Mouse (Mus musculus) liver, embryonic 11.5 days (tissue): Measurements from ENCODE around the gene Mbd3. TPM values are rescaled to one million over a fixed set of nuclear protein-coding genes. Genes with fewer than 3 reads are reported as not detected.

Experiments
- ATAC-seq: fragments of 200-750 bp; cut with Nextera tagmentation; replicated peaks from 2 replicates; pipeline ENCODE4 v1.8.0; 2017; ENCODE audit warnings: moderate number of reproducible peaks, mild to moderate bottlenecking, moderate TSS enrichment, moderate library complexity; ENCODE audit not compliant: low FRiP score
- DNase-seq: peaks from one replicate; pipeline ENCODE4 v3.0.0-alpha.2; 2017; ENCODE audit warnings: low spot score
- H3K27ac ChIP-seq: fragments of 300-500 bp; sonication (generic); 2 replicates; pipeline ENCODE4 v1.5.1; 2014; ENCODE audit warnings: mild to moderate bottlenecking, low read depth, low read length, control low read depth
- H3K27me3 ChIP-seq: fragments of 300-500 bp; sonication (generic); replicated peaks from 2 replicates; pipeline ENCODE4 v1.6.1; 2014; ENCODE audit warnings: low read length, mixed read lengths; ENCODE audit not compliant: control insufficient read depth, insufficient read depth
- H3K36me3 ChIP-seq: fragments of 300-500 bp; sonication (generic); 2 replicates; pipeline ENCODE4 v1.6.1; 2014; ENCODE audit warnings: mild to moderate bottlenecking, low read length, moderate library complexity, mixed read lengths; ENCODE audit not compliant: control insufficient read depth, insufficient read depth
- H3K4me1 ChIP-seq: fragments of 300-500 bp; sonication (generic); replicated peaks from 2 replicates; pipeline ENCODE4 v1.6.1; 2014; ENCODE audit warnings: low read length, mixed read lengths; ENCODE audit not compliant: control insufficient read depth, insufficient read depth
- H3K4me2 ChIP-seq: fragments of 300-500 bp; sonication (generic); 2 replicates; pipeline ENCODE4 v1.6.1; 2014; ENCODE audit warnings: mild to moderate bottlenecking, control low read depth, moderate library complexity
- H3K4me3 ChIP-seq: fragments of 300-500 bp; sonication (generic); 2 replicates; pipeline ENCODE4 v1.5.1; 2014; ENCODE audit warnings: low read depth, low read length, control low read depth
- H3K9ac ChIP-seq: fragments of 300-500 bp; sonication (generic); 2 replicates; pipeline ENCODE4 v1.6.1; 2014; ENCODE audit warnings: low read depth, low read length, control low read depth
- H3K9me3 ChIP-seq: fragments of 300-500 bp; sonication (generic); 2 replicates; pipeline ENCODE4 v1.6.1; 2016; ENCODE audit warnings: low read length, inconsistent platforms, mixed read lengths; ENCODE audit not compliant: control insufficient read depth
- WGBS: fragments of 180-500 bp; shearing (Covaris S2); extraction: QIAGEN DNeasy Blood & Tissue Kit; methylation state at CpG from one replicate; pipeline ENCODE4 v1.1.7; 2014; 5-methylcytosine and 5-hydroxymethylcytosine counted together
- polyA plus RNA-seq: library from polyadenylated mRNA; unstranded; fragments of >200 nt; fragmentation: Nextera tagmentation; extraction: Ambion mirVana; gene quantifications from 2 replicates; pipeline ENCODE4 v1.2.1, GENCODE M21; 2014

Gene Mbd3
- polyA plus RNA-seq, 1 experiment from 2014 or later: 175 TPM

DNA sequence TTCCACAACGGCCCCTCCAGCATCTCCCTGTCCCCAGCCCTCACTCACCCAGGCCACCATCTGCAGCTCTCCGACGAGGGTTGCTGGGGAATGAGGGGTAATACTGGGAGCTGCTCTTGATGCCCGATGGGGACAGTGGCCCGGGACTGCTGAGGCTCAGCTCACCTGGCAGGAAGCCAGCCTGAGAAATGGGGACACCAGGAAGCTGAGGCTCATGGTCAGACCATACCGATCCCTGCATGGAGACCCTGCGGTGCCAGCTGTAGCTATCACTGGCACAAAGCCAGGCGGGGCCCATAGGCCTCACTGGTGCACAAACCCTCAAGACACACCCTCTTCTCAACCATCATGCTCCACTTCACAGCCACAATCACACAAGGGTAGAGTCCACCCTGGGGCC lies 20.1 kb upstream of the Mbd3 start:
- H3K27ac ChIP-seq: no peak overlapping the region

DNA sequence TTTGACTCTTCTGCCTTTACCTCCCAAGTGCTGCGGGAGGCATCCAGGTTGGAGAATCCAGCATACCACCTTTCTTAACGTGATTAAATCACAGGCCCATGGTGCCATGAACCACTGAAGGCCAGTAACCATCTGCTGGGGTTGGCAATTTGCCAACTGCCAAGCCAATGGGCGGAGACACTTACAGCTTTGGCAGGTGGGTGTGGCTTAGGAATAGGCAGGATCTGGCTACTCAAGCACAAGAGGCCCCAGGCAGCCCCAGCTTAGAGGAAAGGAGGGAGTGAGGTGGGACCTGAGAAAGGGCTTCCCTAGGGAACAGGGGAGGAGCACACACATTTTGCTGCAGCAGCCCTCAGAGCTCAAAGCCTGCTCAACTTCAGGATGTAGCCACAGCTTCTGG lies 19.0 kb upstream of the Mbd3 start:
- WGBS: 84% methylated on average over 3 of the region's 3 CpGs
- H3K4me2 ChIP-seq: no peak overlapping the region
- peaks cover 70% of the 10 kb centered on the region for H3K36me3 ChIP-seq
- ATAC-seq: no peak
- no peaks in the 10 kb centered on the region for H3K27me3 ChIP-seq
- no peak overlapping the region for H3K4me3 ChIP-seq
- peaks cover 49% of the 10 kb centered on the region for H3K4me1 ChIP-seq
- H3K9me3 ChIP-seq: no peaks in the 10 kb centered on the region
- H3K27ac ChIP-seq: 0 out of 2 replicates have a peak overlapping the region, but pooled peaks have one; percentile 0
- no peak overlapping the region for H3K9ac ChIP-seq
- no peak for DNase-seq

More for the DNA sequence above, 20.1 kb upstream of the Mbd3 start:
- 91% methylated on average over 8 of the region's 8 CpGs for WGBS
- no peak for ATAC-seq
- no peaks in the 10 kb centered on the region for H3K27me3 ChIP-seq
- H3K9me3 ChIP-seq: no peaks in the 10 kb centered on the region
- peaks cover 59% of the 10 kb centered on the region for H3K36me3 ChIP-seq
- peaks cover 60% of the 10 kb centered on the region for H3K4me1 ChIP-seq
- H3K4me3 ChIP-seq: no peak overlapping the region
- no peak overlapping the region for H3K9ac ChIP-seq
- no peak for DNase-seq
- no peak overlapping the region for H3K4me2 ChIP-seq

DNA sequence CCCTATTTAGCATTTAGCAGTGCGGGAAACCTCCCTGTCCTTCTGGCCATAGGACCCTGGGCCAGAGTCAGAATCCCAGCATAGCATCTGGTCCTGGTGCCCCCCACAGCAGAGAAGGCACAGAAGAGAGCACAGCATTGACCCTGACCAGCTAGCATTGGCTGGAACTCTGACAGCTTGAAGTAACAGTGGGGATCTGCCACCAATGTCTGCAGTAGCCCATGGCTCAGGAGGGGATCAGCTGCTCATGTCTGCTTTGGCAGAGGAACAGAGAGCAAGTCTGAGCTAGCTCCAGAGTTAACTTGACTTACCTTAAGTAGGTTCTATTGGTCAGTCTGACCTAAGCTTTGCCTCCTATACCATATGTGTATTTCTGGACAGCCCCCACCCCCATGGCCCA lies 18.5 kb upstream of the Mbd3 start:
- WGBS: 81% methylated on average over 1 of the region's 1 CpGs
- Histone ChIP-seq H3K4me1 (peaks cover 44% of the 10 kb centered on the region), H3K27ac (no peak overlapping the region), H3K9ac (no peak overlapping the region), H3K27me3 (no peaks in the 10 kb centered on the region), H3K9me3 (no peaks in the 10 kb centered on the region), H3K4me2 (no peak overlapping the region; the same call in 1 of the 2 replicates), H3K4me3 (no peak overlapping the region), H3K36me3 (peaks cover 75% of the 10 kb centered on the region)
- ATAC-seq: no peak
- DNase-seq: no peak

DNA sequence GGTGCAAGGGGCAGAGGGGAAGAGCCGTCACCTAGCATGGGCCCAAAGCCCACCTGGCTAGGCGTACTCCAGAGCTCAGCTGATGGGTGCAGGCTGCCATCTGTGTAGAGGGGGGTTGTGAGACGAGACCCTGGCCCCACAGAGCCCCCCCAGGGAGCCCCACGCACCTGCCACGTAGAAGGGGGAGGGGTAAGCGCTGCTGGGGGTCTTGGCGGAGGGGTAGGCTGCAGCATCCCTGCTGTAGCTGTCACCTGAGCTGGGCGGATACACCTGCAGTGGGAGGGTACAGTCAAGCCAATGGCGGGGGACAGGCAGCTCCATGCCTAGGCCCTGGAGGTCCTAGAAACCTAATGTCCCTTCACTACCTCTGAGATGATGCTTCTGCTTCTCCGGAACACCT lies 18.0 kb upstream of the Mbd3 start:
- 93% methylated on average over 10 of the region's 10 CpGs for WGBS
- H3K9me3 ChIP-seq: no peaks in the 10 kb centered on the region
- no peak for ATAC-seq
- H3K27me3 ChIP-seq: no peaks in the 10 kb centered on the region
- H3K4me3 ChIP-seq: no peak overlapping the region
- no peak overlapping the region; the same call in 1 of the 2 replicates for H3K4me2 ChIP-seq
- H3K4me1 ChIP-seq: peaks cover 40% of the 10 kb centered on the region
- H3K27ac ChIP-seq: no peak overlapping the region
- H3K36me3 ChIP-seq: peaks cover 80% of the 10 kb centered on the region
- no peak overlapping the region for H3K9ac ChIP-seq
- no peak for DNase-seq

DNA sequence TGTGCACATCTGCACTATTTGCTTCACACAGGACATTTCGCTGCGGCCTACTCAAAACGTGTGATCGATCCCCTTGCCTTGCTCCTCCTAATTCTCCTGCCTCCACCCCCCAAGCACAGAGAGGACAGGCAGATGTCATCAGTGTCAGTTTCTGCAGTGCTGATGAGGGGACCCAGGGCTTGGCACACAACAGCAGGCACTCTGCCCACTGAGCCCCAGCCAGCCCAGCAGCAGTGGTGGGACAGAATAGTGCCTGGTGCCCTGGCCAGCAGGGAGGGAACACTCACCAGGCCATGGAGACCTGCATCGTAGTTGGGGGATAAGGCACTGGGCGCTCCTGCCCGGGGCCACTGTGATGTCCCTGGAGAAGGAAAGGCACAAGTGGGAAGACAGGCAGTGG lies 16.2 kb upstream of the Mbd3 start:
- no peak for DNase-seq
- Histone ChIP-seq H3K27me3 (no peaks in the 10 kb centered on the region), H3K4me3 (no peak overlapping the region), H3K9me3 (no peaks in the 10 kb centered on the region), H3K4me2 (no peak overlapping the region), H3K36me3 (peaks cover 89% of the 10 kb centered on the region), H3K9ac (no peak overlapping the region), H3K4me1 (peaks cover 22% of the 10 kb centered on the region), H3K27ac (peak overlapping the region; percentile 19; the same call in 1 of the 2 replicates)
- ATAC-seq: no peak
- WGBS: 94% methylated on average over 7 of the region's 7 CpGs

DNA sequence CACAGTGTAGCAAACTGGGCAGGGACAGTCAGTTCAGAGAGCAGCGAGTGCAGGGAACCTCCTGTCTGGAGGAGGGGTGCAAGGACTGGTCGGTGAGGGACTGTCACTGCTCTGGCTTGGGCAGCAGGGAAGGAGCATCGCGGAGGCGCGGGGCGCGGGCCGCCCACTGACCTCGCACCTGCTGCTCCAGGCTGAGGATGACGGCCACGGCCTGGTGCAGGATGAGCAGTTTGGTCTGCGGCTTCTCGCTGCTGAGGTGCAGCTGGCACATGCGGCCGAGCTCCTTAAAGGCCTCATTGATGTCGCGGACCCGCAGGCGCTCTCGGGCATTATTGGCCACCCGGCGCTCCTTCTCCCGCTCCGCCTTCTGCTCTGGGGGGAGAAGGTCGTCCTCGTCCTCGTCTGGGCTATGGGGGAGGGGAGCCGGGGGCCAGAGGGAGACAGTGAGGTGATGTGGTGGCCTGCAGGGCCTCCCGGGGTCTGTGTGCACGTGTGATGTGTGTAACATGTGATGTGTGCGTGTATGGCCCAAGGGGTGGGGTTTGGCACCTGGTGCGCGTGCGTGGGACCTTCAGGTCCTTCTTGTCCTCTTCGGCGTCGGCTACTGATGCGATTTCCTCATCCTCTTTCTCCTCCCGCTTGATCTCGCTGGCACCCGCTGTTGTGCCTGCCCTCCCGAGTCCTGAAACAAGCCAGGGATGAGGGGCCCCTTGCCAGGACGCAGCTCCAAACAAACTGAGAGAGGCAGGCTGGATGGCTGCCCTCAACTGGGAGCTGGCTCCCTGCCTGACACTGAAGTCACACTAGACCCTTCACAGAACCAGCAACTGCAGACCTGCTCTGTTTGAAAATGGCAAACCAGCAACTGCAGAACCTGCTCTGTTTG lies 13.5 kb upstream of the Mbd3 start:
- DNase-seq (no peak), ATAC-seq (no peak)
- Histone ChIP-seq H3K27ac (no peak overlapping the region), H3K27me3 (no peaks in the 10 kb centered on the region), H3K9ac (no peak overlapping the region), H3K4me3 (no peak overlapping the region), H3K4me1 (peaks cover 1% of the 10 kb centered on the region; the same call in 1 of the 2 replicates), H3K36me3 (peaks cover 78% of the 10 kb centered on the region), H3K4me2 (no peak overlapping the region), H3K9me3 (no peaks in the 10 kb centered on the region)
- WGBS: 92% methylated on average over 44 of the region's 44 CpGs

DNA sequence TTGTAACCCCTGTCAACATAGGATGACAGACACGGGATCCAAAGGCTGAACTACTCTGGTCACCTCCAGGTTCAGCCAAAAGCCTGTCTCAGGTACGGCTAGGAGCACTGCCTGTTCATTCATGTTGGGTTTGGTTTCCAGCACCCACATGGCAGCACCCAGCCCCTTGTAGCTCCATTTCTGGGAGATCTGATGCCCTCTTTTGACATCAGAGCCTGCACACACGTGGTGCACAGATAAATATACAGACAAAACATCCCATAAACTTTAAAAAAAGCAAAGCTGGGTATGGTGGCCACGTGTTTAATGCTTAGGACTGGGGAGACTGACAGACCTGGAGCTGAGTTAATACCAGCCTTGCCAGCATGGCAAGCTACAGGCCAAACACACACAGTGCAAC lies 8.6 kb upstream of the Mbd3 start:
- WGBS: 47% methylated on average over 4 of the region's 4 CpGs
- Histone ChIP-seq H3K9me3 (no peaks in the 10 kb centered on the region), H3K4me1 (peaks cover 24% of the 10 kb centered on the region)

DNA sequence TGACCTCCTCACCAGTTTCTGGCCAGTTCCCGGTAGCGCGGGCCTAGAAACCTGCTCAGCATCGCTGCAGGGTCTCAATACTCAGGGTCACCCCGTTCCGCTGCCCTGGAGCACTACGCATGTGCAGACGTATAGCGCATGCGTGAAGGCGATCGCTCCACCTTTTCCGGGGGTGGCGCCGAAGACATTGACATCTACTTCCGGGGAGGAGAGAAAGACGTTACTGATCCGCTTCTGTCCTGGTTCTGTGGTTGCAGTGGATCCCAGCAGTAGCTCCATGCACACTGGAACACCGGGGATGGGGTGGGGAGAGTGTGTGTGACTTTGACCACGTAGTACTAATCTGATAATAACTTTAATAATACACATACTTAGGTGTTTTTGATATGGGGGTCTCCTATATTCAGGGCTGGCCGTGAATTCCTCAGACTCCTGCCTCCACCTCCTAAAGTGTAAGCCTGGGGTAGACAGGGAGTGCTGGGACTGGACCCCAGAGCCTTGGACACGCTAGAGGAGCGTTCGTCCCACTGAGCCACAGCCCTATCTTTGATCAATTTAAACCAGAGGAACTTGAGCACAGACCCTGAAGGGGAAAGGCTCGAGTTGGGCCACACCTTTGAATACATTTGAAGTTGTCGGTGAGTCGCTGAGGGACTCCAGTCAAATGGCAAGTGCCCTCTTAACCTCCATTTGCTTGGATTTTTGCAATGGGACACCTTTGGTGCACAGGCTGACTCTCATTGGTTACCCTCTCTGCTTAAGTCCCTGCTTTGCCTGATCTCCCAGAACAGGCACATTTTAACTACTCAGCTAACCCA lies 7.5 kb upstream of the Mbd3 start, which contains the start of gene Uqcr11:
Gene Uqcr11, minus strand, starts transcription at position 147 of the 818 bp plus-strand sequence.
- Histone ChIP-seq H3K36me3 (peaks cover 42% of the 10 kb centered on the region), H3K27me3 (no peaks in the 10 kb centered on the region), H3K4me1 (peaks cover 24% of the 10 kb centered on the region), H3K27ac (peak within 1 kb of the TSS; percentile 96), H3K4me3 (peak within 1 kb of the TSS; percentile 85), H3K9me3 (no peaks in the 10 kb centered on the region), H3K4me2 (peak within 1 kb of the TSS; percentile 95), H3K9ac (peak within 1 kb of the TSS; percentile 84)
- under 1% methylated on average over 27 of the region's 27 CpGs for WGBS
- ATAC-seq (peak; percentile 77), DNase-seq (peak; percentile 85)

More for the DNA sequence above, 8.6 kb upstream of the Mbd3 start:
- Histone ChIP-seq H3K27me3 (no peaks in the 10 kb centered on the region), H3K4me3 (peak overlapping the region; percentile 85), H3K27ac (peak overlapping the region; percentile 96), H3K36me3 (peaks cover 45% of the 10 kb centered on the region), H3K4me2 (peak overlapping the region; percentile 95), H3K9ac (peak overlapping the region; percentile 84)
- DNase-seq (no peak), ATAC-seq (no peak)
